Mouse (Mus musculus) left cerebral cortex, adult 8-10 months (tissue): ENCODE measurements around the gene Tbck. TPM values are rescaled to one million over a fixed set of nuclear protein-coding genes. Genes with fewer than 3 reads are reported as not detected.

Experiments used
- DNase-seq, 2 experiments: peaks; one replicate each; pipeline ENCODE4 v3.0.0; 2022; ENCODE audit warnings: low spot score in 2 of 2
- total RNA-seq, 4 experiments: library from RNA; stranded (reverse); gene quantifications; 2 replicates each; pipeline ENCODE4 v1.2.4; 2022

Tbck gene
- 10 to 100 TPM; 27.9 to 36.1 (median 32.8) TPM for total RNA-seq

- peak; percentile 89 to 92 for DNase-seq
Measured at GRCm38 (mm10) chr3:132683447-132684230, at the start of gene Tbck. Gene Tbck (plus strand): TSS chr3:132684144.

GRCm38 (mm10) chr3:132637080-132637479, 46.9 kb upstream of the Tbck start:
- DNase-seq: no peak

- no peak for DNase-seq
Measured at GRCm38 (mm10) chr3:132644071-132644470, 39.9 kb upstream of the Tbck start.

GRCm38 (mm10) chr3:132646814-132647213, 37.1 kb upstream of the Tbck start:
- DNase-seq: no peak

GRCm38 (mm10) chr3:132649368-132649767, 34.6 kb upstream of the Tbck start:
- no peak for DNase-seq

- no peak for DNase-seq
Measured at GRCm38 (mm10) chr3:132650191-132650590, 33.8 kb upstream of the Tbck start.

DNA sequence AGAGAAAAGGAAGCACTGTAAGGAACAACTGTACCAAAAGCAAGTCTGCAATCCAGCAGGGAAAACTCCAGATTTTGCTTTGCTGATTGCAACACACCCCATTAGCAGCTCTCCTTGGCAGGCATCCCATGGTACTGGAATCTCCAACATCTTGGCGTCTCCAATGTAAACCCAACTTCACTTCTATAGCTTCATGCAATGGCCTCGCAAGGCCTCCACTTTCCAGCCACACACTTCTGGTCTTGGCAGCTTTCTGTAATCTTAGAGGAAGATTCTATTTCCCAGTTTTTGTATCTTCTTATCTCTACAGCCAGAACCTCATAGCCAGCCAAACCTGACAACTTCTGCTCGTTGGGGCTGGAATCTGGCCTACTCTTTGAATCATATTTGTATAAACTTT, 32.2 kb upstream of the Tbck start:
- DNase-seq: no peak

- DNase-seq: no peak
Measured at GRCm38 (mm10) chr3:132653959-132654358, 30.0 kb upstream of the Tbck start.

DNA sequence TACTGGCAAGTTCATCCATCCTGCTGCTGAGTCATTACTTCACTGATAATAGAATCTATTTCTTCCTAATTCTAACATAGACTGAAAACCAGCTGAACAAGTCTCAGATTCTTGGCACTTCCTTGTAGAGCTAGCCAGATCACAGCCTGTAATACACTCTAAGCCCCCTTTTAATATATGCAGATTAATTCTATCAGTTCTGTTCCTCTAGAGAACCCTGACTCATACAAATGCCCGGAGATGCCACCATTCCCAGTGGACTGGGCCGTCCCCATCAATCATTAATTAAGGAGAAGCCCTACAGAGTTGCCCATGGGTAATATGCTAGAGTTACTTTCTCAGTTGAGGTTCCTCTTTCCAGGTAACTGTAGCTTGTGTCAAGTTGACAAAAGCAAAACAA, 28.0 kb upstream of the Tbck start:
- DNase-seq: no peak

DNA sequence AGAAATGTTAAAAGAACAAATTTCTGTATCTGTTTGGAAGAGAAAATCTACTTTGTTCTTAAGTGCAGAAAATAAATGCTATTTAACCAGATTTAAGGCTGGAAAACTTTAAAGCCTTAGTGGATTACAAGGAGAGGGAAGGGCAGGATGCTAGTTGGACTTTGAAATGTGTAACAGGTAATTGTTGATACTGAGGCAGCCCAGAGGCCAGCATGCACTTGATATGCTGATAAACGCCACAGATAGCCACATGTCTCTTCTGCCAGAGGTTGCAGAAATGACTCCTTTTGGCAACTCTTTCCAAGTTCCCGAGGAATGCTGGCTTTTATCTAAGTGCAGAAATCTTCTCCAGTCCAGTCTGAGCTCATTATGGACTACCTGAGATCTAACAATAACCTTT, 6.5 kb upstream of the Tbck start:
- no peak for DNase-seq

- DNase-seq: no peak
Measured at GRCm38 (mm10) chr3:132684231-132684928, 436 bp downstream of the Tbck start, which contains the start of gene Aimp1. Gene Aimp1 (minus strand): TSS chr3:132684370.

GRCm38 (mm10) chr3:132701368-132701767, 17.4 kb downstream of the Tbck start:
- no peak for DNase-seq

DNA sequence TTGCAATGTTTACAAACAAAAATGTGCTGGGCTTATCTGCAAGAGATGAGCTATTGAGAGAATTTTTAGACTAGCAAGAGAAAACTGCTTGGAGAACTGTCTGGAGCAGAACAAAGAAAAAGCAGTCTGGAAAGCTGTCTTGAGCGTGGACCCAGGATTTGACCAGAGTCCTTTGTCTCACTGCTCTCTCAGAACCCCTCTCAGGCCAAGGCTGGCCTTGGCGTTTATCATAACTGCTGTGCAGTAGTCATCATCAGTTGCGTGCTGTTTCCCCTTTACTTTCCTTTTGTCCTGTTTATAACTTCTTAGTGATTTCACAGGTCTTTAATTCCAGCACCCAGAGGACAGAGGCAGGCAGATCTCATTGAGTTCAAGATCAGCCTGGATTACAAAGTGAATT, 20.3 kb downstream of the Tbck start:
- no peak for DNase-seq

- DNase-seq: no peak
Measured at GRCm38 (mm10) chr3:132706977-132707376, 23.0 kb downstream of the Tbck start.

DNA sequence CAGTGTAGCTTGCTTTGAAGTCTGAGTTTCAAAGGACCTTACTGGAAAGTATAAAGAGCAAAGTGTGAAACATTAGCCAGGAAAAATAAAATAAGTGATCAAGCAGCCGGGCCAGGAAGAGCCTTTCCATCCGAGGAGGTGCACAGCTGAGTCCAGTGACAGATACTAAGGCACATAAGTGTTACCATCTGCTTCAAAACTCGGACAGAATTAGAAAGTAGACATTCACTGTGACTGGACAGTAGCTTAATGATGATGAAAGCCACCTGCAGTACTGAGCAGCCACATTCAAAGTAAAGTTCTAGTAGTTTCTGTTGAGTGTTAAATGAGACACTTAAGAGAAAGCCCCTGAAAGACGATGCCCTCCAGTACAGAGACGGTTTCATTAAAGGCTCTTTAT, 30.0 kb downstream of the Tbck start:
- no peak for DNase-seq

GRCm38 (mm10) chr3:132717316-132717715, 33.4 kb downstream of the Tbck start:
- no peak for DNase-seq

DNA sequence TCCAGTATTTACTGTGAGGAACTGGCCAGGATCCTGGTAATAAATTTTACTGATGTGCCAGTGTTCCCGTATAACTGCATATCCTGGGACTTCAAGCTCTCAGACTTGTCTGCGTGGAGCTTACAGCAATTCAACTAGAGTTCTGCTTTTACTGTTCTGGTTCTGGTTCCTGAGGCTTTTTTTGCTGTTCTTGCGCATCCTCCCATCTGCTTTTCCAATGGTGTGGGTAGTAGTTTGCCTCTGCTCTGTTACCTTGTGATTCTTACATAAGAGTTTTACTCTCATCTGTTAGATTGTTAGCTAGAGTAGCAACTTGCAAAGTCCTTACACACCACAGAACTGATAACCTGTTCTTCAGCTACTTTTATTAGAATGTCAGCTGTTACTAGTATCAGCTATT, 40.4 kb downstream of the Tbck start:
- peak in 1 of 2 experiments; percentile 37 for DNase-seq

DNA sequence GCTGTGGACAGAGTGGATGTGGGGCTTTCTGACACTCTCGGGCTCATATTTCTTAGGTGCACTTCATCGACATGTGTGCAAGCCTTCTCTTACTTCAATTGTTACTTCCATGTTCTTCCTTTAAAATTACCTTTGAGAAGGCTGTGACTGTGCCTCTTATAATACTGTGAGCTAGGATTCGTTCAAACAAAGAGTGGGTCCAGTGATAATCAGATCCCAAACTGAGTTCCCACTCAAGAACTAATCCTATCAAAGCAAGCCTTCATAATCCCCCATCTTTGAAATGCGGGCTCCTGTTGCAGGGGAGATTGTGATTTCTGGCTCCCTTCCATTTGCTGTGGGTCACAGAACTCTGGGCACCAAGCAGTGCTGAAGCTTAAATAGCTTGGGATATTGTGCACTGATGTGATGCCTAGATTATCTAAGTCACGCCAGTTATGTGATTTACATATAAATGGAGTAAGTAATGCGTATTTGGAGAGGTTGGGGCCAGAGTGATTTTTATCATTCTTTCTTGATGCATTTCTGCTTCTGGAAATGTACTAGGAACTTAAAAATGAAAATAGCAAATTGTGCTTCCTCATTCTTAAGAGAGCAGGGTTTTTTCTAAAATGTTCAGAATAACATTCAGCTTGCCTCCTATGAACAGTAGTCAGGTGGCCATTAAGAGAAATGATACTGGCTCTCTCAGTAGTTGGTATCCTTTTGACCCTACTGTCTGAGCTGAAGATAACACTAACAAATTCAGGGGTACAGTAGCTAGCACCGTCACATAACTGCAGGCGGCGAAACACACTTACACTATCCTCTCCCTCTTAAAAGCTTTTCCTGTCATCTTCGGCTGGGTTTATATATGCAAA, 60.6 kb downstream of the Tbck start:
- no peak for DNase-seq

DNA sequence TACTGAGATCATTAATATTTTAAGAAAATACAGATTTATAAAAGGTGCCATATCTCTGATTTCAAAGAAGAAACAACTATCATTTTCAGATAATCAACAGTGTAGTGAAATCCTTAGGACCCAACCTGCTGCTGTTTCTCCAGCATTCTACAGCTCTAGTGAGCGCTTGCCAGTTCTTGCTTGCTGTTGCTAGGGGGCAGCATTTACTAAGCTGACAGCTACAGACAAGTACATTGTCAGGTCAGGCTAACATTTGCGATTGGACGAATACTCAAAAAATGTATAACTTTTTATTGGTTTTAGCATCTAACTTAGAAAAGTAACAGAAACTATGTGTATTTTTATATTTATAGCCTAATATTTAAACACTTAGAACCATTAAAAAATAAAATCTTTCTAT, 63.1 kb downstream of the Tbck start:
- DNase-seq: peak in 1 of 2 experiments; percentile 36

- DNase-seq: no peak
Measured at GRCm38 (mm10) chr3:132747766-132748165, 63.8 kb downstream of the Tbck start.

DNA sequence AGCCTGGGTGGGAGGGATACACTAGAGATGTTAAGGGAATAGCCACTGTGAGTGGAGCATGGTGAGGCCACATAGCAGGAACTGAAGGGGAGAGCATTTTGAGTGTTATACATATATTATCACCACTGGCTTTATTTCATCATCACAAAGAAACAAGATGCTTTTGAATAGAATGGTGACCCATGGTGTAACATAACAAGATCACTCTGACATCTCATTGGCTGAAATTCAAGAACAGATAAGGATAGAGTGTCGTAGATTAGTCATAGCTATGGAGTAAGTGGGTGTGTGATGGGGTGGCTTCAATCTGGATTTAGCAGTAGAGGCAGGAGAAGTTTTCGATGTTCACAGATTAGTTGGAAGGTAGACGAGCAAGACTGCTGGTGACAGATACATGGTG, 64.8 kb downstream of the Tbck start:
- DNase-seq: no peak

- no peak for DNase-seq
Measured at GRCm38 (mm10) chr3:132752772-132753171, 68.8 kb downstream of the Tbck start.
